Mouse (Mus musculus) thymus, adult 2 months (tissue): ENCODE measurements at regions not wholly inside any gene's neighbourhood (a gene's known extent, or its start where the extent isn't known, plus 50 kb on each side); places are given as distances from the start of the nearest gene placed in this dataset.

Experiments
- DNase-seq: peaks from one replicate; pipeline ENCODE4 v3.0.0; 2021
- H3K27ac ChIP-seq: fragments of 200-500 bp; 2 replicates; pipeline ENCODE4 v1.5.1; 2012; ENCODE audit warnings: low read length, control low read depth; ENCODE audit not compliant: control insufficient read depth, insufficient read depth
- H3K27me3 ChIP-seq: fragments of 200-500 bp; 2 replicates; pipeline ENCODE4 v1.6.1; 2012; ENCODE audit warnings: mild to moderate bottlenecking, low read length, moderate library complexity, mixed read lengths; ENCODE audit not compliant: control insufficient read depth, insufficient read depth
- H3K36me3 ChIP-seq: fragments of 200-500 bp; 2 replicates; pipeline ENCODE4 v1.6.1; 2012; ENCODE audit warnings: mild to moderate bottlenecking, low read length, moderate library complexity; ENCODE audit not compliant: control insufficient read depth, insufficient read depth
- H3K4me1 ChIP-seq: fragments of 200-500 bp; replicated peaks from 2 replicates; pipeline ENCODE4 v1.6.1; 2012; ENCODE audit warnings: low read length; ENCODE audit not compliant: control insufficient read depth, insufficient read depth
- H3K4me3 ChIP-seq: fragments of 200-500 bp; 2 replicates; pipeline ENCODE4 v1.5.1; 2012; ENCODE audit warnings: mild to moderate bottlenecking, low read length, control low read depth, moderate library complexity; ENCODE audit not compliant: control insufficient read depth, insufficient read depth
- CTCF ChIP-seq: fragments of 200-500 bp; IDR thresholded peaks from 2 replicates; pipeline ENCODE4 v1.5.1; 2012; ENCODE audit warnings: mild to moderate bottlenecking, control low read depth, low read length, moderate library complexity, borderline replicate concordance; ENCODE audit not compliant: control insufficient read depth, poor library complexity, insufficient read depth; ENCODE audit errors: extremely low read depth
- POLR2A ChIP-seq: fragments of 200-500 bp; IDR thresholded peaks from 2 replicates; pipeline ENCODE4 v1.6.1; 2012; ENCODE audit warnings: mild to moderate bottlenecking, low read length, control low read depth, moderate library complexity; ENCODE audit not compliant: control insufficient read depth, poor library complexity, insufficient read depth; ENCODE audit errors: extremely low read depth
- WGBS: fragments of 180-500 bp; shearing (Covaris S2); methylation state at CpG from one replicate; pipeline ENCODE4 v1.1.7; 2018; 5-methylcytosine and 5-hydroxymethylcytosine counted together

GRCm38 (mm10) chr4:54095200-54095930 lies 269.5 kb downstream of the Tmem38b start:
- 90% methylated on average over 4 of the region's 4 CpGs for WGBS
- Histone ChIP-seq H3K27ac (no peak overlapping the region), H3K36me3 (no peaks in the 10 kb centered on the region), H3K4me3 (no peak overlapping the region), H3K27me3 (no peaks in the 10 kb centered on the region), H3K4me1 (no peaks in the 10 kb centered on the region)
- TF ChIP-seq CTCF (no peak), POLR2A (no peak)
- no peak for DNase-seq

DNA sequence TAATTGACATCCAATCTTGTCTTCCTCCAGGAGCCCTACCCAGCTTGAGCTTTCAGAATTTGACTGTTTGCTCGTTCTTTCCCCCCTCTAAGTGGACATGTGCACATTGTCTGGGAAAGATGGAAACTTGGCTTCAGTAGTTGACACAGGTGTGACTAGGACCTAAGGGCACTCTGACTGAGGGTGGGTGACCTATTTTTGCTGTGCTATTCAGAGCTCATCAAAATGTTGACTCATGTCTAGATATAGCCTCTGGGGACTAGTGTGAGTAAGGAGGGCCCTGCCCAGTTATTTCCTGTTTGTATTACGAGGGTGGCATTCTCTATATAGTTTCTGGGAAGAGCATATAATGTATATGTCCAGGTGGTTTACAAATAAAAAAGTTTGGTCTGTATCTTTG lies 271.7 kb downstream of the Tmem38b start:
- Histone ChIP-seq H3K4me1 (no peaks in the 10 kb centered on the region), H3K36me3 (no peaks in the 10 kb centered on the region), H3K27me3 (no peaks in the 10 kb centered on the region), H3K27ac (no peak overlapping the region), H3K4me3 (no peak overlapping the region)
- DNase-seq = no peak
- WGBS = 78% methylated on average over 2 of the region's 2 CpGs
- TF ChIP-seq CTCF (no peak), POLR2A (no peak)

GRCm38 (mm10) chr4:54100282-54100681 lies 274.4 kb downstream of the Tmem38b start:
- H3K36me3 ChIP-seq = no peaks in the 10 kb centered on the region
- H3K27ac ChIP-seq = no peak overlapping the region
- no peaks in the 10 kb centered on the region for H3K27me3 ChIP-seq
- no peak for DNase-seq
- no peaks in the 10 kb centered on the region for H3K4me1 ChIP-seq
- H3K4me3 ChIP-seq = no peak overlapping the region
- no peak for TF ChIP-seq POLR2A
- no peak for TF ChIP-seq CTCF

GRCm38 (mm10) chr4:54106976-54107375 lies 281.1 kb downstream of the Tmem38b start:
- no peaks in the 10 kb centered on the region for H3K27me3 ChIP-seq
- no peaks in the 10 kb centered on the region for H3K4me1 ChIP-seq
- no peak overlapping the region for H3K4me3 ChIP-seq
- H3K27ac ChIP-seq = no peak overlapping the region
- TF ChIP-seq POLR2A (no peak), CTCF (no peak)
- WGBS = 92% methylated on average over 4 of the region's 4 CpGs
- DNase-seq = no peak
- no peaks in the 10 kb centered on the region for H3K36me3 ChIP-seq

DNA sequence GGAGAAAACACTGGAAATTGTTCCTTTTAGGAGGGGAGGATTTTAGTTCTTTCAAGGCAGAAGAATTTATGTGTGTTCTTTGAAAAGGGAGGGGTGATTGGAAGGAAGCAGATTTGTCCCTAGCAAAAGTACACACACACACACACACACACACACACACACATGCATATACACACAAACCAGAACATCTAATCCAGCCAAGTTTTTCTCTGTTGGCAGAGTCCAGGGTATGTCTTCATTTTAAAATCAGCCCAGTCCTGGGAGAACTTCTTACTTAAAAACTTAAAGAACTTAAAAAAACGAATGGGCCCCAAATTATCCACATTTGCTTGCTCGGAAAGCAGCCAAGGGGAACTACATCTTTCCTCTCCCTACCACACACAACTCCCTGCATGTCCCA lies 290.5 kb downstream of the Tmem38b start:
- 91% methylated on average over 2 of the region's 2 CpGs for WGBS
- no peak for DNase-seq
- no peak overlapping the region for H3K4me3 ChIP-seq

DNA sequence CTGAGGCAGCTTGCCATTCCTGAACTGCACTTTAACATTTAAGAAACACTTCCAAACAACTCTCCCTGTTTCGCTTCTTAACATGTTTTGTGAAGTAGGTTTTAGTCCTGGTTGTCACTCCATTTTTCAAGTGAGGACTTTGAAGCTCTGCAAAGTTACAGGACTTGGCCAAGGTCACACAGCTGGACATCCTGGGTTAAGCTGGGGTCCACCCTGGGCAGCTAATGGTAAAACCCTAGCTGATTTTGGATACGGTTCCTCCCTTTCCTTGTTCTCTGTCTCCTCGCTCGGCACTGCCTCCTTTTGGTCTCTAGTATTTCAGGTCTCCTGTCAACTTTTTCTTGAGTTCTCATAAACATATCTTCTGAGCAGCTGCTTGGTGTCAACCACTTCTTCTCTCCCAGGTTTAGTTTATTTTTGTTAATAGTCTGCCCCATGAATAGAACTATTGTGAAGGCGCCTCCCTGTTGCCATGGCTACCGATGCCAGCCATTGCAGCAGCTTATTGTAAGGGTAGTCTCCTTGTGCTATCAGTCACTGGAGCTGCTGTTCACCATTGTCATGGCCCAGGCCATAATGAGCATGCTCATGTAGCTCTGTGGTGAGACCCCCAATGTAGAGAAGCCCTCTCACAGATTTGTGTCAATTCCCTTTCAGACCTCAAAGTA lies 292.5 kb downstream of the Tmem38b start:
- no peaks in the 10 kb centered on the region for H3K36me3 ChIP-seq
- no peak for TF ChIP-seq CTCF
- no peak for TF ChIP-seq POLR2A
- H3K4me3 ChIP-seq = no peak overlapping the region
- no peaks in the 10 kb centered on the region for H3K4me1 ChIP-seq
- no peaks in the 10 kb centered on the region for H3K27me3 ChIP-seq
- WGBS = 99% methylated on average over 6 of the region's 6 CpGs
- no peak overlapping the region for H3K27ac ChIP-seq
- no peak for DNase-seq

More for the DNA sequence above, 290.5 kb downstream of the Tmem38b start:
- H3K27ac ChIP-seq = no peak overlapping the region
- TF ChIP-seq POLR2A = no peak
- TF ChIP-seq CTCF = no peak
- no peaks in the 10 kb centered on the region for H3K36me3 ChIP-seq
- H3K27me3 ChIP-seq = no peaks in the 10 kb centered on the region
- no peaks in the 10 kb centered on the region for H3K4me1 ChIP-seq
